Mouse (Mus musculus) embryonic facial prominence, embryonic 12.5 days (tissue): ENCODE measurements at regions not wholly inside any gene's neighbourhood (a gene's known extent, or its start where the extent isn't known, plus 50 kb on each side); places are given as distances from the start of the nearest gene placed in this dataset.

Source experiments
- ATAC-seq: fragments of 200-750 bp; cut with Nextera tagmentation; 2 replicates; pipeline ENCODE4 v1.8.0; 2017; ENCODE audit not compliant: insufficient number of reproducible peaks, insufficient read depth, low FRiP score, low TSS enrichment
- H3K27ac ChIP-seq: fragments of 300-500 bp; sonication (generic); 2 replicates; pipeline ENCODE4 v1.5.1; 2016; ENCODE audit warnings: mild to moderate bottlenecking
- H3K27me3 ChIP-seq: fragments of 300-500 bp; sonication (generic); 2 replicates; pipeline ENCODE4 v1.6.1; 2016; ENCODE audit warnings: mild to moderate bottlenecking, moderate library complexity
- H3K36me3 ChIP-seq: fragments of 300-500 bp; sonication (generic); 2 replicates; pipeline ENCODE4 v1.6.1; 2016; ENCODE audit warnings: mild to moderate bottlenecking
- H3K4me1 ChIP-seq: fragments of 300-500 bp; sonication (generic); 2 replicates; pipeline ENCODE4 v1.6.1; 2016
- H3K4me2 ChIP-seq: fragments of 300-500 bp; sonication (generic); replicated peaks from 2 replicates; pipeline ENCODE4 v1.6.1; 2016; ENCODE audit warnings: mild to moderate bottlenecking, moderate library complexity
- H3K4me3 ChIP-seq: fragments of 300-500 bp; sonication (generic); 2 replicates; pipeline ENCODE4 v1.5.1; 2016; ENCODE audit warnings: mild to moderate bottlenecking
- H3K9ac ChIP-seq: fragments of 300-500 bp; sonication (generic); 2 replicates; pipeline ENCODE4 v1.6.1; 2016; ENCODE audit warnings: mild to moderate bottlenecking, moderate library complexity
- H3K9me3 ChIP-seq: fragments of 300-500 bp; sonication (generic); 2 replicates; pipeline ENCODE4 v1.6.1; 2016; ENCODE audit warnings: mild to moderate bottlenecking, moderate library complexity
- WGBS: fragments of 180-500 bp; shearing (Covaris S2); methylation state at CpG from one replicate; pipeline ENCODE4 v1.1.7; 2016; 5-methylcytosine and 5-hydroxymethylcytosine counted together

DNA sequence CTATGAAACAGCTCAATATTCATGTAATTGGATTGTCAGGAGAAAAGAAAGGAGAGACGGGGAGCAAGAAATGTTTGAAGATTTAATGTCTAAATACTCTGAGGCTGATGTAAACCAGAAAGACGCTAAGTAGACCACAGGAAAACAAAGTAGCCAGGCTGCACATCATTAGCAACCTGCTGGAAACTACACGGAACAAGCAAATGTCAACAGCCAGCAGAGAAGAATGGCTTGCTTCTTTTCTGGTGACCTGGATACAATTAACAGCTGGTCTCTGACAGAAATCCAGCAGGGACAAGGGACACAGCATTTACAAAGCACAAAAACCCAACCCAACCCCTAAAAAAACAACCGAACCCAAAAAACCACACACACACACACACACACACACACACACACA, 413.6 kb downstream of the Glrx3 start:
- 0 out of 2 replicates have a peak, but pooled peaks cover 5% of the 10 kb centered on the region for H3K4me1 ChIP-seq
- no peak overlapping the region for H3K9ac ChIP-seq
- H3K4me2 ChIP-seq, result no peak overlapping the region
- H3K27ac ChIP-seq, result no peak overlapping the region
- no peak overlapping the region for H3K4me3 ChIP-seq
- WGBS, result 21% methylated on average over 4 of the region's 4 CpGs
- no peaks in the 10 kb centered on the region for H3K36me3 ChIP-seq
- no peaks in the 10 kb centered on the region for H3K27me3 ChIP-seq
- no peak for ATAC-seq
- H3K9me3 ChIP-seq, result no peaks in the 10 kb centered on the region

DNA sequence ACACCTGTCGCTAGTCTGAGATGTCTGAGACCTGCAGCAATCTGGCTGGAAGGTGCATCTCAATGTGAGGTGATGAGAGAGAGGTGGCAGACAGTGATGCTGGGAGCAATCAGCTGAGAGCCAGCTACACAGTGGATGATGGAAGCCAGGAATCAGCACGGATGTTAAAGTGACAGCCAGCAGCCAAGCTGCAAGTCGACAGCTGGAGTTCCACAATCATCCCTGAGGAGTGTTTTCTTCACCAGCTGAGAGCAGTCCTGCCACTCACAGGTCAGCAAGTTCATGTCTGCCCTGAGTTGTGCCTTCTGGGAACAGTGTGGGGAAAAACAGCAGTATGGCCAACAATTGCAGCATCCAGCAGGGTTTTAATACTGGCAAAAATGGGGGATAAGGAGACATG, 422.3 kb downstream of the Glrx3 start:
- H3K9me3 ChIP-seq, result no peaks in the 10 kb centered on the region
- H3K4me1 ChIP-seq, result 0 out of 2 replicates have a peak, but pooled peaks cover 8% of the 10 kb centered on the region
- H3K4me3 ChIP-seq, result no peak overlapping the region
- no peak overlapping the region for H3K4me2 ChIP-seq
- no peak overlapping the region for H3K27ac ChIP-seq
- no peaks in the 10 kb centered on the region for H3K36me3 ChIP-seq
- H3K27me3 ChIP-seq, result no peaks in the 10 kb centered on the region
- WGBS, result 52% methylated on average over 3 of the region's 3 CpGs
- no peak overlapping the region for H3K9ac ChIP-seq
- ATAC-seq, result no peak

DNA sequence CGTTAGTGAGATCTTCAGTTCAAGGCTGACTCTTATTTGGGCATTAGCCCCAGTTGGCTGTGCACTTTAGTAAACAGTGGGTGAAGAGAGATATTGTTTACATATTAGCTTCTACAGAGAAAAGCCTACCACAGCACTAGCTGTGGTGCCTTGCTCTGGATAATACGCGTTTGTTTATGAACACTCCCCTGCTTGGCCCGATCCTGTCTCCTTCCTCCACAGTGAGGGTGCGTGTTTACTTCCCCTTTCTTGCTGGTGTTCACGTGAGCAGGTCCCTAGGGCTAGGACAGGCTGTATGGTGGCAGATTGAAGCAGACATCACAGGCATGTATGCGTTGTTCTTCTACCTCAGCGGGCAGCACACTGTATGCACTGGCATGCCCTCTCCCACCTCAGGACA, 423.1 kb downstream of the Glrx3 start:
- H3K9ac ChIP-seq, result no peak overlapping the region
- no peaks in the 10 kb centered on the region for H3K27me3 ChIP-seq
- H3K4me1 ChIP-seq, result peaks cover 11% of the 10 kb centered on the region; the same call in 1 of the 2 replicates
- H3K36me3 ChIP-seq, result no peaks in the 10 kb centered on the region
- H3K4me2 ChIP-seq, result no peak overlapping the region
- no peaks in the 10 kb centered on the region for H3K9me3 ChIP-seq
- 67% methylated on average over 8 of the region's 8 CpGs for WGBS
- H3K27ac ChIP-seq, result no peak overlapping the region
- ATAC-seq, result 0 out of 2 replicates have a peak, but pooled peaks have one; percentile 64
- H3K4me3 ChIP-seq, result no peak overlapping the region

DNA sequence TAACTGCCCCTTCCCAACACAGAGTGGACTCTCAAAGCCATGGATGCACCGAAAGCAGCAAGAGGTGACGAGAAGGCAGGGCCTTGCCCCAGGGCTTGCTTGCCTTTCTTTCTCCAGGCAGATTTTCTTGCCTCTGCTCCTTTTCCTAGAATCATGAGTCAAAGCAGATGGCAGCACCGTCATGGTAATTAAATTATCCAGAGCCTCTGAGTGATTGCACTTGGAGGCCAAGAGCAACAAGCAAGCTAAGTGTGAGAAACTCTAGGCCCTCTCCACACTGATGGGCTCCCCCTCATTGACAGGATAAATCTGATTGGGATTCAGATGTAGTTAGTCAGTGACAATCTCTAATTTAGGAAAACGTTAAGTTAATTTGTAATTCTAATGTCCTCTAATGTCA, 427.5 kb downstream of the Glrx3 start:
- Histone ChIP-seq H3K27me3 (no peaks in the 10 kb centered on the region), H3K9ac (no peak overlapping the region), H3K4me1 (peaks cover 8% of the 10 kb centered on the region; the same call in 1 of the 2 replicates), H3K4me3 (no peak overlapping the region), H3K9me3 (no peaks in the 10 kb centered on the region), H3K27ac (no peak overlapping the region), H3K4me2 (no peak overlapping the region), H3K36me3 (no peaks in the 10 kb centered on the region)
- no peak for ATAC-seq
- WGBS, result 44% methylated on average over 4 of the region's 4 CpGs

DNA sequence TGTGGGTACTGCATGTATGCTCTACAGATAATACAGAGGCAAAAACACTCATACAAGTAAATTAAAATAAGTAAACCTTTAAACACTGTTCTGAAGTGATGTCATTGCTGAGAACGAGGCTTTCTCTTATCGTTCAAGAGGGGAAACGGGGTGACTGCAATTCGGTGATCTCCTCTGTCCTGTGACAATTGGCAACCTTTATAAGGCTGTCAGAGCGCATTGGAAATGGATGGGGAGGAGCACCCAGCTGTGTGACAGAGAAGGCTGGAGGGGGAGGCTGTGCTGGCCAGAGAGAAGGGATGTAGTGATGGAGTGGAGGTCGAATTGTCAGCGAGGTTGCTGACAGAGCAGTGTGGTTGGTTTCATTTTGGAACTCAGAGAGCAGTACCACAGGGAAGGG, 428.0 kb downstream of the Glrx3 start:
- peaks cover 6% of the 10 kb centered on the region; the same call in 1 of the 2 replicates for H3K4me1 ChIP-seq
- no peaks in the 10 kb centered on the region for H3K9me3 ChIP-seq
- WGBS, result 53% methylated on average over 7 of the region's 7 CpGs
- no peak overlapping the region for H3K27ac ChIP-seq
- H3K9ac ChIP-seq, result no peak overlapping the region
- no peak for ATAC-seq
- no peaks in the 10 kb centered on the region for H3K27me3 ChIP-seq
- no peak overlapping the region for H3K4me2 ChIP-seq
- no peaks in the 10 kb centered on the region for H3K36me3 ChIP-seq
- no peak overlapping the region for H3K4me3 ChIP-seq

DNA sequence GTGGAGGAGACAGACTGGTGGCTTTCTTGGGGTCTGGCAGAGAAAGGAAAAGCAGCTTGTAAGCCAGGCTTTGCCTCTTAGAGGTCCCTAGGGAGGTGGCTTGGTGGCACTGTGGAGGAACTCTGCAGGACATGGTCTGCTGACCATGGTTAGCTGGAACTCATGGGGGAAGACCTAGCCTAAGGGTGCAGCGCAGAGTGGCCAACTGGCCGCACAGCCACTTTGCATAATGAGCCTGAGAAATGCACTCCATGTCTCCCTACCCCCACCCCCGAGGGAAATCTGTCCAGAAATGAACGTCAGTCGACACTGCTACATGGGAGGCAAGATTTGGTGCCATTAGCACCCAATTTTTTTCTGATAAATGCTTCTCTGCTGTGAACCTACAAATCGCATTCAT, 429.5 kb downstream of the Glrx3 start:
- ATAC-seq, result no peak
- peaks cover 6% of the 10 kb centered on the region; the same call in 1 of the 2 replicates for H3K4me1 ChIP-seq
- no peaks in the 10 kb centered on the region for H3K36me3 ChIP-seq
- H3K27ac ChIP-seq, result no peak overlapping the region
- 72% methylated on average over 6 of the region's 6 CpGs for WGBS
- H3K9ac ChIP-seq, result no peak overlapping the region
- H3K27me3 ChIP-seq, result no peaks in the 10 kb centered on the region
- H3K4me3 ChIP-seq, result no peak overlapping the region
- no peak overlapping the region for H3K4me2 ChIP-seq
- H3K9me3 ChIP-seq, result no peaks in the 10 kb centered on the region

DNA sequence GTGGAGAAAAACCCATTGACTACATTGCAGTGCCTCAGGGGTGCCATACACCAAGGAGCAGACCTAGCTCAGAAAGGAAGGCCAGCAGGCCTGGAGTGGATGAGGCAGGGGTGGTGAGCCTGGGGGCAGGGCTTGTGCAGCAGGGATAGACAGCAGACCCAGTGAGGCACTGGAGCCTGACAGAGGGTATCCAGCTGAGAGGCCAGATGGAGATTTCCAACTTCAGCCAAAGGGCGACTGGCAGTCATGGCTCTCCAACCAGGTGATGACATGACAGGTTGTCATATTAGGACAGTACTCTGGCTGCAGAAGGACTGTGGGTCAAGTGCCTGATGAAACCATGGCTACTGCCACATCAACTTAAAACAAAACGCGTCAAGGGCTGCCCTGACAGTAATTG, 431.1 kb downstream of the Glrx3 start:
- no peaks in the 10 kb centered on the region for H3K27me3 ChIP-seq
- H3K27ac ChIP-seq, result no peak overlapping the region
- H3K9ac ChIP-seq, result no peak overlapping the region
- H3K4me2 ChIP-seq, result no peak overlapping the region
- ATAC-seq, result no peak
- WGBS, result 69% methylated on average over 3 of the region's 3 CpGs
- H3K9me3 ChIP-seq, result no peaks in the 10 kb centered on the region
- no peak overlapping the region for H3K4me3 ChIP-seq
- peaks cover 6% of the 10 kb centered on the region; the same call in 1 of the 2 replicates for H3K4me1 ChIP-seq
- no peaks in the 10 kb centered on the region for H3K36me3 ChIP-seq

DNA sequence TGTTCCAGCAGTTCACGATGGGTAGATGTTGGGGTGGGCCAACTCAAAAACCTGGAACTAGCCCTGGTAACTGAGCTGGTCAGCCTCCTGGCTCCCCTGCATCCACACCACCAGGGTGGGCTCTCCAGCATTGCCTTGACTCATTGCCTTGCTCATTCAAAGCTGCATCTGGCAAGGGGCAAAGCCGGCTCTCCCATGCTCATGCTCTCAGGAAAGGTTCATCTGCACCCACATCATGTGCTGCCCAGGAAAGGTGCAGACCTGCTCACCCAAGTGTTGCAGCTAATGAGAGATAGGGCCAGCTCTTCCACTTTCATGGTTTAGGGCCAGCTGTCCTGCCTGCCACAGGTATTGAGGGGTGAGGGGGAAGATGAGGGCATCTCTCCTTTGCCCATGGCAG, 437.9 kb downstream of the Glrx3 start:
- H3K4me3 ChIP-seq, result no peak overlapping the region
- H3K9ac ChIP-seq, result no peak overlapping the region
- H3K4me2 ChIP-seq, result no peak overlapping the region
- no peaks in the 10 kb centered on the region for H3K9me3 ChIP-seq
- no peak overlapping the region for H3K27ac ChIP-seq
- no peak for ATAC-seq
- H3K4me1 ChIP-seq, result no peaks in the 10 kb centered on the region
- 85% methylated on average over 2 of the region's 2 CpGs for WGBS
- H3K27me3 ChIP-seq, result no peaks in the 10 kb centered on the region
- no peaks in the 10 kb centered on the region for H3K36me3 ChIP-seq

DNA sequence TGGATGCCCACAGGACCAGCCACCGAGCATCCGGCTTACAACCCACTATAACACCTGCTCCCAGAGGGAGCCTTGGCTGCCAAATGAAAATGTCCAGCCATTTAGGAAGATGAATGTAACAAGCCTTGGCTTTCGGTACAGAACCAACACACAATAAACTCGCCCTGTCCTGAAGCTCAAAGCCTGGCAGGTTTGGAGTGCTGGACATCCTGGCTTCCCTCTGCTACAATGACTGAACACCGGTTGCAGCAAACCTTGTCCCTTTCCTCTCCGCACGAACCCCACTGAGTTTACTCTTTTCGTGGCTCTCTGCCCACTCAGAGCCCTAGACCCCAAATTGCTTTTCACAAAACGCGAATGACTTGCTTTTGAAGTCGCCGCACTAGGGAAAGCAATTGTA, 441.9 kb downstream of the Glrx3 start:
- no peak for ATAC-seq
- no peak overlapping the region for H3K4me2 ChIP-seq
- H3K4me1 ChIP-seq, result 0 out of 2 replicates have a peak, but pooled peaks cover 3% of the 10 kb centered on the region
- WGBS, result 86% methylated on average over 12 of the region's 12 CpGs
- H3K9ac ChIP-seq, result no peak overlapping the region
- H3K9me3 ChIP-seq, result no peaks in the 10 kb centered on the region
- H3K27me3 ChIP-seq, result no peaks in the 10 kb centered on the region
- no peak overlapping the region for H3K4me3 ChIP-seq
- no peak overlapping the region for H3K27ac ChIP-seq
- no peaks in the 10 kb centered on the region for H3K36me3 ChIP-seq

DNA sequence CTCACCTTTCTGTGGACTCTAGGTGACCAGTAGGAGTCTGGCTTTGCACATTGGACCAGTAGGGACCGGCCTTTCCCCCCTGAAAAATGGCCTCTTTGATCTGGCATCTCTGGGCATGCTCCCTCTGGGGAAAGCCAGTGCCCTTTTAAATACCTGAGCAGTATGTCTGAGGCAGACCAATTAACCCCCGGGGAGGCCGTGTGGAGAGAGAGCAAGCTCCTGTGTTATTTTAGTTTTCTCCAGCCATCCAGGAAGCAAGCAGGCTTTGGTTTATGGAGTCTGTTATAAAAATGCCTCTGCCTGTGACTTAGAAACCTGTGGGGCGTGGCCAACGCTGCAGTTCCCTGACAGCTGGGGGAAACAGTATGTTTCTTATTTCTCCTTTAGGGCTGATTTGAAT, 445.5 kb downstream of the Glrx3 start:
- no peak for ATAC-seq
- H3K9ac ChIP-seq, result no peak overlapping the region
- H3K36me3 ChIP-seq, result no peaks in the 10 kb centered on the region
- no peak overlapping the region for H3K27ac ChIP-seq
- WGBS, result 27% methylated on average over 5 of the region's 5 CpGs
- no peak overlapping the region for H3K4me2 ChIP-seq
- 0 out of 2 replicates have a peak, but pooled peaks cover 3% of the 10 kb centered on the region for H3K4me1 ChIP-seq
- no peaks in the 10 kb centered on the region for H3K27me3 ChIP-seq
- H3K9me3 ChIP-seq, result no peaks in the 10 kb centered on the region
- H3K4me3 ChIP-seq, result no peak overlapping the region

DNA sequence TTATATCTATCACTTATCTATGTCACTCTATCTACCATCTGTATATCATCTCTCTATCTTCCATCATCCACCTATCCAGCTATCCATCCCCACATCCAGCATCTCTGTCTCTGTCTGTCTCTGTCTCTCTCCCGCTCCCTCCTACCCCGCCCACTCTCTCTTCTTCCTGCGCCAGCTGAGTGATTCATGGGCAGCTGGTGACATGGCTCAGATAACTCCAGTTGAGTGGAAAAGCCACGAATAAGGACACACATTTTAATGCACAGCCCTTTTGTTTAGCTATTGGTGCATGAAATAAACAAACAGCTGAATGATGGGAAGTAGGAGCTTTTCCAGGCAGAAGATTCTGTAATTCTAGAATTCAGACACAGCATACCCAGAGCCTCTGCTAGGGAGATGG, 446.3 kb downstream of the Glrx3 start:
- Histone ChIP-seq H3K9me3 (no peaks in the 10 kb centered on the region), H3K4me3 (no peak overlapping the region), H3K27me3 (no peaks in the 10 kb centered on the region), H3K4me2 (no peak overlapping the region), H3K27ac (no peak overlapping the region), H3K9ac (no peak overlapping the region), H3K36me3 (no peaks in the 10 kb centered on the region), H3K4me1 (0 out of 2 replicates have a peak, but pooled peaks cover 3% of the 10 kb centered on the region)
- 88% methylated on average over 4 of the region's 4 CpGs for WGBS
- ATAC-seq, result no peak

DNA sequence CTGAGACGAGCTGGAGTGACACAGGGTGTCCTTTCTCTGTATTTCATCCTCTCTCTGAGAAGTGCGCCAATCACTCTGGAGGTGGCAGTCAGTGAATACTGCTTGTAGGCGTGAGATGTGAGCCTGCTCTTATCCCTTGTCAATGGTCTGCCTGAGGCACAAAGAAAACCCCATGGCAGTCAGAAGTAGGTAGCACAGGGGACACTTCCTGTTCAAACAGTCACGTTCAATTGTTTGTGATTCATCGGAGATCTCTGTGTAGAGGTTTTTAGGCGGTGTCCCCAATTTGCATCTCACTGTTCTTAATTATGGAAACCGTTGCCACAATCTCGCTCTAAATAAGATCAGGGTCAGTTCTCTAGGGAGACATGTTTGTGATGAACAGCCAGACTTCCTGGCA, 447.7 kb downstream of the Glrx3 start:
- no peak for ATAC-seq
- Histone ChIP-seq H3K4me2 (no peak overlapping the region), H3K9me3 (no peaks in the 10 kb centered on the region), H3K27ac (no peak overlapping the region), H3K27me3 (no peaks in the 10 kb centered on the region), H3K9ac (no peak overlapping the region), H3K4me3 (no peak overlapping the region), H3K4me1 (0 out of 2 replicates have a peak, but pooled peaks cover 3% of the 10 kb centered on the region), H3K36me3 (no peaks in the 10 kb centered on the region)
- WGBS, result 50% methylated on average over 8 of the region's 8 CpGs

DNA sequence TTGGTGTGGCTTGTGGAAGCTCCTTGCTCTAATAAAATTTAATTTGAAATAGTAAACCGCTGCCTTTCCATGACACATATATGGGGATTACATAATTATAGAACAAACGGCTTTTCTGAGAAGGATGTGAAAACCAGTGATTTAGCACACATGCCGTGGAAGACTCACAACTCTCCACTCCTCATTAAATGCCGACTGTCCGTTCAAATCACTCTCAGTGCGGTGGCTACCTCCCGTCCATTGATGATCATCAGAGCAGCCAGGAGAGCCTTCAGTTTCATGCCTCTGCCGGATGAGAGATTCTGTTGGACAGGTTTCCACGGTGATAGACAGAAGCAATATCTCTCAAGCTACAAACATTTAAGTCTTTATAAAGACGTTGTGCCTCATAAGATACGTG, 451.3 kb downstream of the Glrx3 start:
- no peaks in the 10 kb centered on the region for H3K9me3 ChIP-seq
- H3K4me1 ChIP-seq, result no peaks in the 10 kb centered on the region
- WGBS, result 83% methylated on average over 11 of the region's 11 CpGs

More for the DNA sequence above, 451.3 kb downstream of the Glrx3 start:
- H3K36me3 ChIP-seq, result no peaks in the 10 kb centered on the region
- no peak overlapping the region for H3K4me2 ChIP-seq
- no peaks in the 10 kb centered on the region for H3K27me3 ChIP-seq
- H3K27ac ChIP-seq, result no peak overlapping the region
- H3K4me3 ChIP-seq, result no peak overlapping the region
- ATAC-seq, result no peak
- H3K9ac ChIP-seq, result no peak overlapping the region
